ENCODE assay signal across 25 mouse cellular contexts in the genomic region with DNA sequence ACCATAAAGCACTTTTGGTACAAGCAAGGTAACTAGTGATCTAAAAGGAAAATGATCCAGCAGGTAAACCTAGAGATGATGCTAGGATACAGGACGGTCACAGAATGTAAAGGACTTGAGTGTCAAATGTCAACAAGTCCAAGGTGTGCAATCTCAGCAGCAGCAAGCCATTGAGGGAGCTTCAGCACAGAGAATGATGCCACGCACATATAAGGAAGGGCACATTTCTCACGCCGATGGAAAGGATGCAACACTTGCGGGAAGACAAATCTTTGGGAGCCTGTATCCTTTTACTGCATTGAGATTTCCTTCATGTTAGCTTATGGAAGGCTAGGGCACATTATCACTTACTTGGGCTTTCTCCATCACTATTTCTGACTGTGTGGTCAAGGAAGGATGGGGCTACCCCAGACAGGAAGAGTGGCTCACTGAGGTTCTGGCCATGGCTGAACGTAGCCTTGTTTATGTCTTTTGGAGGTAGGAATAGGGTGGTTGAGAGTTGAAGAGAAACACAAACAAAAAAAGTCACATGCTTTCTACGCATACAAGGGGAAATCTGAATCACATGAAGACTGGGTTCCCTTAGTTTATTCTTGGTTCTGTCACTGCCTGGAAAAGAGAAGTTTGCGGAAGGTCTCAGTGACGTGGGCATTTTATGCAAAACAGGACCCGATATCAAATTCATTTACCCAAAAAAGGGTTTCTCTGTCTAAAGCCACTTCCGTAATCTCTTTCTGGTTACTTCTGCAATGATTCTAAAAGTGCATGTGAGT. TPM values are rescaled to one million over a fixed set of nuclear protein-coding genes. Genes with fewer than 3 reads are reported as not detected.
A peak's percentile ranks its signal among the peaks of the same experiment; 100 is the strongest.
DNase-seq lines count a peak whose midpoint lies in the region; TF ChIP-seq lines count a peak whose summit lies in the region.
"Had no signal": no experiment of that assay in that cellular context is flagged by ENCODE, and none has a peak within 500 bp of the region (broad histone marks: within the 10 kb centered on the region; RNA-seq: fewer than 3 reads in every experiment).

No protein-coding gene starts in this region.

- no peaks in the 10 kb centered on the region for H3K27me3 ChIP-seq in CH12.LX (replicated peaks)
- no peaks in the 10 kb centered on the region for H3K27me3 ChIP-seq in small intestine, adult 2 months (ENCODE audit: control insufficient read depth, insufficient read depth, low read length)
- H3K27me3 ChIP-seq: hindbrain, embryonic 15.5 days; intestine, embryonic 15.5 days; neural tube, embryonic 15.5 days had no signal

- H3K4me3 ChIP-seq in CH12.LX (replicated peaks in 1 of 3; ENCODE audit: low read depth in 2 of 3, low read length in 2 of 3, poor library complexity in 1 of 3), result peak overlapping the region in 2 of 3 experiments; percentile 2 to 96
- no peak overlapping the region for H3K4me3 ChIP-seq in small intestine, adult 2 months (ENCODE audit: low read depth, low read length)
- H3K4me3 ChIP-seq: embryonic facial prominence, embryonic 12.5 days; heart, embryonic 15.5 days; hindbrain, embryonic 15.5 days; intestine, embryonic 15.5 days; limb, embryonic 15.5 days; midbrain, embryonic 10.5 days; neural tube, embryonic 15.5 days; stomach, embryonic 15.5 days had no signal

- peak; percentile 52 for TF ChIP-seq POLR2A in CH12.LX (IDR thresholded peaks at IDR 0.05; ENCODE audit: low read depth, low read length)
- no peak for TF ChIP-seq POLR2A in small intestine, adult 2 months (IDR thresholded peaks at IDR 0.05; ENCODE audit: low read depth, low read length)

- no peak for TF ChIP-seq CTCF in CH12.LX (conservative IDR thresholded peaks at IDR 0.05 in 1 of 2, IDR thresholded peaks at IDR 0.05 in 1 of 2; ENCODE audit: low read depth in 2 of 2, low read length in 2 of 2)
- no peak for TF ChIP-seq CTCF in small intestine, adult 2 months (IDR thresholded peaks at IDR 0.05; ENCODE audit: extremely low read depth, insufficient read length, insufficient replicate concordance, low read depth, low read length)

- TF ChIP-seq RAD21 in CH12.LX (IDR thresholded peaks at IDR 0.05; ENCODE audit: low read depth, low read length), result no peak

- dilution Hi-C loops in CH12.LX (cut with MboI; ENCODE audit: extremely low pct_ligation_motif_present, extremely low pct_unique_long_range_greater_than_20kb, low sequenced_read_pairs), result no loop called here

- peak overlapping the region; percentile 69 for H3K4me2 ChIP-seq in CH12.LX (ENCODE audit: insufficient read depth, low read depth, poor library complexity, severe bottlenecking)
- H3K4me2 ChIP-seq: embryonic facial prominence, embryonic 12.5 days; heart, embryonic 15.5 days; hindbrain, embryonic 15.5 days; intestine, embryonic 15.5 days; limb, embryonic 15.5 days; neural tube, embryonic 15.5 days; stomach, embryonic 15.5 days had no signal

- H3K4me1 ChIP-seq in CH12.LX (ENCODE audit: control insufficient read depth in 1 of 2, insufficient read depth in 2 of 2), result peaks cover 35 to 62% of the 10 kb centered on the region in 2 experiments
- H3K4me1 ChIP-seq in small intestine, adult 2 months (ENCODE audit: control insufficient read depth, insufficient read depth, insufficient read length, low read length), result peaks cover 10% of the 10 kb centered on the region; the same call in 1 of the 2 replicates

- peaks cover 94% of the 10 kb centered on the region for H3K79me2 ChIP-seq in CH12.LX (replicated peaks; ENCODE audit: control insufficient read depth, extremely low read depth, insufficient read depth, poor library complexity, severe bottlenecking)

- 93% methylated on average over 11 of the region's 11 CpGs for WGBS in small intestine, adult 2 months

- in situ Hi-C loops in CH12.LX (cut with MboI; ENCODE audit: low pct_ligation_motif_present, low pct_unique_long_range_greater_than_20kb, low sequenced_read_pairs), result no loop called here

- TF ChIP-seq EP300 in CH12.LX (IDR thresholded peaks at IDR 0.05; ENCODE audit: low read length), result no peak

- intact Hi-C loops in gastrocnemius, postnatal 14 days (cut with DNase I; ENCODE audit: low total_unique reads), result no loop called here

- no peak overlapping the region for H3K9ac ChIP-seq in CH12.LX (ENCODE audit: insufficient read depth, low read depth)
- H3K9ac ChIP-seq: embryonic facial prominence, embryonic 12.5 days; forebrain, postnatal 0 days; heart, embryonic 15.5 days; hindbrain, embryonic 15.5 days; intestine, embryonic 15.5 days; limb, embryonic 15.5 days; neural tube, embryonic 15.5 days; stomach, embryonic 15.5 days had no signal

- H3K27ac ChIP-seq in CH12.LX (ENCODE audit: insufficient read depth, low read depth), result peak overlapping the region; percentile 46
- 0 out of 2 replicates have a peak overlapping the region, but pooled peaks have one; percentile 37 for H3K27ac ChIP-seq in small intestine, adult 2 months (ENCODE audit: insufficient read depth, low read depth, low read length)
- H3K27ac ChIP-seq: embryonic facial prominence, embryonic 12.5 days; heart, embryonic 15.5 days; hindbrain, embryonic 15.5 days; intestine, embryonic 15.5 days; limb, embryonic 15.5 days; midbrain, embryonic 10.5 days; neural tube, embryonic 15.5 days; stomach, embryonic 15.5 days had no signal

- peaks cover 57 to 82% of the 10 kb centered on the region in 2 experiments for H3K36me3 ChIP-seq in CH12.LX (replicated peaks in 1 of 2; ENCODE audit: control insufficient read depth in 1 of 2, insufficient read depth in 1 of 2, low read length in 1 of 2)
- H3K36me3 ChIP-seq in small intestine, adult 2 months (ENCODE audit: control insufficient read depth, insufficient read depth, low read length), result no peaks in the 10 kb centered on the region
- H3K36me3 ChIP-seq: embryonic facial prominence, embryonic 12.5 days; heart, embryonic 15.5 days; hindbrain, embryonic 15.5 days; intestine, embryonic 15.5 days; limb, embryonic 15.5 days; midbrain, embryonic 10.5 days; neural tube, embryonic 15.5 days; stomach, embryonic 15.5 days had no signal

- peak; percentile 55 for DNase-seq in lung, postnatal 36 days
- DNase-seq in lung, postnatal 4 days, result no peak
- DNase-seq in CH12.LX (ENCODE audit: extremely low read depth), result peak; percentile 74
- DNase-seq in induced T-regulatory cell, adult 2 months (ENCODE audit: low read depth), result peak; percentile 25
- no peak for DNase-seq in thymus, postnatal 36 days
- DNase-seq in gastrocnemius, postnatal 14 days, result no peak
- DNase-seq: adrenal gland, postnatal 36 days; cerebellum, adult 11-12 months; cerebellum, postnatal 14 days; forebrain, postnatal 0 days; gastrocnemius, postnatal 36 days; heart, postnatal 4 days; kidney, adult 9 months; kidney, postnatal 36 days; lung, postnatal 10 days; thymus, adult 18-20 months had no signal

- no peaks in the 10 kb centered on the region for H3K9me3 ChIP-seq in CH12.LX (replicated peaks; ENCODE audit: low read length)
- H3K9me3 ChIP-seq: embryonic facial prominence, embryonic 12.5 days; heart, embryonic 15.5 days; hindbrain, embryonic 15.5 days; intestine, embryonic 15.5 days; limb, embryonic 15.5 days; midbrain, embryonic 10.5 days; neural tube, embryonic 15.5 days; stomach, embryonic 15.5 days had no signal

TF ChIP-seq in CH12.LX, 34 proteins besides CTCF, POLR2A, EP300 and RAD21:
- TF ChIP-seq MYC (IDR thresholded peaks at IDR 0.05; ENCODE audit: low read depth, low read length), result 0 out of 2 replicates have a peak, but pooled peaks have one; percentile 10
- TF ChIP-seq KAT2A (IDR thresholded peaks at IDR 0.05; ENCODE audit: insufficient replicate concordance, low read length), result no peak
- no peak for TF ChIP-seq E2F4 (IDR thresholded peaks at IDR 0.05; ENCODE audit: insufficient replicate concordance, low read depth, low read length)
- no peak for TF ChIP-seq NELFE (IDR thresholded peaks at IDR 0.05; ENCODE audit: low read depth, low read length)
- TF ChIP-seq SIN3A (IDR thresholded peaks at IDR 0.05; ENCODE audit: low read length), result 0 out of 2 replicates have a peak, but pooled peaks have one; percentile 39
- TF ChIP-seq ETS1 (conservative IDR thresholded peaks at IDR 0.05; ENCODE audit: low read depth, low read length), result peak; percentile 61
- TF ChIP-seq UBTF (IDR thresholded peaks at IDR 0.05; ENCODE audit: low read depth, low read length), result no peak
- TF ChIP-seq BHLHE40 (IDR thresholded peaks at IDR 0.05; ENCODE audit: low read depth, low read length), result peak; percentile 31; the same call in 1 of the 2 replicates
- TF ChIP-seq USF2 (conservative IDR thresholded peaks at IDR 0.05; ENCODE audit: low read depth, low read length), result no peak
- peak; percentile 31; the same call in 1 of the 2 replicates for TF ChIP-seq ZMIZ1 (IDR thresholded peaks at IDR 0.05; ENCODE audit: low read depth, low read length)
- peak; percentile 89 for TF ChIP-seq POLR2AphosphoS2 (IDR thresholded peaks at IDR 0.05; ENCODE audit: low read depth, low read length)

RNA-seq across cellular contexts. Expression of a gene that starts 5.8 kb away (rescaled TPM):
- total RNA-seq in CH12.LX (2012; rRNA removed) (103 and 129 TPM in 2 replicates), CH12.LX (2014; rRNA removed) (298 and 307 TPM in 2 replicates)
- 106 and 109 TPM in 2 replicates for polyA plus RNA-seq in CH12.LX (2012; ENCODE audit: insufficient read length, low read depth)
- 3.9 and 7.1 TPM in 2 replicates for polyA plus RNA-seq in small intestine, adult 2 months (2012; rRNA removed)
- 1 to 10 TPM in 1 of 2 experiments, under 1 TPM in 1; 0.73 to 1.8 TPM for total RNA-seq in gastrocnemius, postnatal 14 days (2021)

Comparison
In these comparisons a context has a peak if more than half of its experiments do, and no peak if none do; other contexts are left out.
1. DNase-seq: peak in lung, postnatal 36 days (single experiment), CH12.LX (single experiment) and induced T-regulatory cell, adult 2 months (single experiment); none in lung, postnatal 4 days (0 of 2), thymus, postnatal 36 days (0 of 2) and gastrocnemius, postnatal 14 days (single experiment).
2. RNA of a gene that starts 5.8 kb away (total RNA-seq): 103 to 307 TPM in CH12.LX; 0.73 to 1.8 TPM in gastrocnemius, postnatal 14 days; every median in the first group is over 10 times any median in the second.